8 mouse cellular contexts compared by ENCODE assay signal in genomic region chr14:72300026-72300425, GRCm38 (mm10).
DNase-seq lines count a peak whose midpoint lies in the region; ATAC-seq and TF ChIP-seq lines count a peak whose summit lies in the region.

No protein-coding gene starts in this region.

- no peaks in the 10 kb centered on the region for H3K36me3 ChIP-seq in hindbrain, postnatal 0 days (ENCODE audit: insufficient read depth, low read length)

- no peak overlapping the region for H3K4me3 ChIP-seq in gastrocnemius, adult 2 months
- H3K4me3 ChIP-seq in hindbrain, postnatal 0 days (ENCODE audit: low read length), result no peak overlapping the region

- H3K27ac ChIP-seq in gastrocnemius, adult 2 months, result no peak overlapping the region
- H3K27ac ChIP-seq in hindbrain, postnatal 0 days, result no peak overlapping the region

- H3K4me2 ChIP-seq in hindbrain, postnatal 0 days (ENCODE audit: low read depth, low read length), result no peak overlapping the region

- no peak for ATAC-seq in hindbrain, postnatal 0 days
- ATAC-seq in megakaryocyte, adult 5-6 weeks (ENCODE audit: poor library complexity, severe bottlenecking), result no peak

- intact Hi-C loops in gastrocnemius, adult 2 months (cut with DNase I), result no loop called here
- intact Hi-C loops in gastrocnemius, postnatal 14 days (cut with DNase I; ENCODE audit: low total_unique reads), result no loop called here

- WGBS in hindbrain, postnatal 0 days, result 81% methylated on average over 1 of the region's 1 CpGs

- no peaks in the 10 kb centered on the region for H3K4me1 ChIP-seq in hindbrain, postnatal 0 days (ENCODE audit: insufficient read depth, low read length)

- DNase-seq in gastrocnemius, adult 2 months, result no peak
- no peak for DNase-seq in gastrocnemius, postnatal 14 days
- peak; percentile 14 for DNase-seq in ovary, postnatal 36 days (ENCODE audit: low spot score)
- no peak for DNase-seq in ovary, postnatal 14 days (ENCODE audit: low spot score)
- DNase-seq in cerebellum, adult 9-10 months, result peak; percentile 31
- peak; percentile 78 for DNase-seq in hindbrain, postnatal 0 days (ENCODE audit: low spot score)
- peak; percentile 64 for DNase-seq in lung, postnatal 14 days

- H3K27me3 ChIP-seq in hindbrain, postnatal 0 days (ENCODE audit: insufficient read depth, low read length), result no peaks in the 10 kb centered on the region

- H3K9ac ChIP-seq in hindbrain, postnatal 0 days (replicated peaks; ENCODE audit: low read length), result no peak overlapping the region

- no peaks in the 10 kb centered on the region for H3K9me3 ChIP-seq in hindbrain, postnatal 0 days (ENCODE audit: low read length)

- TF ChIP-seq CTCF in gastrocnemius, adult 2 months (IDR thresholded peaks at IDR 0.05), result peak; percentile 54
- peak; percentile 67 for TF ChIP-seq CTCF in hindbrain, postnatal 0 days (IDR thresholded peaks at IDR 0.05; ENCODE audit: low read depth)

Comparison
In these comparisons a context has a peak if more than half of its experiments do, and no peak if none do; other contexts are left out.
1. DNase-seq: peak in ovary, postnatal 36 days (single experiment), cerebellum, adult 9-10 months (single experiment), hindbrain, postnatal 0 days (single experiment) and lung, postnatal 14 days (single experiment); none in gastrocnemius, adult 2 months (single experiment), gastrocnemius, postnatal 14 days (single experiment) and ovary, postnatal 14 days (single experiment).